Mouse (Mus musculus): ENCODE measurements at regions not wholly inside any gene's neighbourhood (a gene's known extent, or its start where the extent isn't known, plus 50 kb on each side); places are given as distances from the start of the nearest gene placed in this dataset.
"Not testable (repeated sequence)": the region's sequence is repeated elsewhere in the genome, so short reads cannot be mapped to it uniquely, and the experiment has no call there.

DNA sequence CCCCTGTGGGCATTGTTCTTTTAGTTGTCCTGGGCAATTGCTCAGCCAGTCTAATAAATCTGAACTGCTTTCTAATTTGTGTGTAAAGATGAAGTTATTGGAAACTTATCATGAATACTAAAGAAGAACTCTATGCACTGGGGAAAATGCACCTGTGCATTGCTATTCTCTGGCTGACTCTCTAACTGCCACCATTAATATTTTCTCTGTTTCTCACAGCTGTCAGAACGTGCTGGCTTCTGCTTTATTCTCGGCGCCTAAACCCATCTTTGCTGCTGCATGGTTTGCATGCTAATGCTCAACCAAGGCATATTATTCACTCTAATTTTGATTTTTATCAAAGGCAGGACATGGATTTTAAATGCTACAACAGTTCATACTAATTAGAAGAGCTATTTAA lies 128.9 kb upstream of the Gm527 start:
- DNase-seq (ENCODE audit: low read depth, low spot score): no peak

DNA sequence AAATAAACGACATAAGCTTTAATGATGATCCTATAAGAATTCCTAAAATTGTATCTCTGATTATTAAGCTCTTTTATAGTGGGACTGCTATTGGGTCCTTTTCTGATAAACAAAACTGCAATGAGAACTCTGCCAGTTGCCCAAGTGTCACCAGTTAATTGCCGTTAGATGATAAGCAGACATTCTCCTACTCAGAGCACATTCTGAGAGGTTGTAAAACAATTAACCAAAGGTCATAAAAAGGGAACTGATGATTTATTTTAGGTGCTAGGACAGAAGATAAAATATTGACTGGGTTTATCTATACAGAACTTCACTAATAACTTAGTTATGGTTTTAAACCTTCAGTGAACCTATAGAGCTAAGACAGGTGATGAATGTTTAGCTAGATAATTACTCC lies 109.2 kb upstream of the Gm527 start:
- not testable (repeated sequence) for DNase-seq (ENCODE audit: low read depth, low spot score)

DNA sequence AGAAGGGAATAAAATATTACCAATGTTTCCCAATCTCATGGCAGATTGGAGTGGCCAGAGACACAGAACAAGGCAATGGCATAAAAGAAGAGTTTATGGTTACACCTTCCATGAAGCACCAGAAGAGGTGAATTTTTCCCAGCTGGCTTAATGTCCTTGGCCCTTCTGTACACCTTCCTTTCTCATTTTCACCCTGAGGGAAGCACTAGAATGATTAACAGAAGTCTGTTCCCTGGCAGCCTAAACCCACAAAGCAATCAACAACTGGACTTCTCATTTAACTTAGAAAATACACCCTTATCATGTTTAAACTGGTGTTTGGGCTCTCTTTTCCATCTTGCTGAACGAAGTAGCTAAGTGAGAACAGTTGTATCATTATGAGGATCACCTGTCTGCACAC lies 107.6 kb upstream of the Gm527 start:
- DNase-seq (ENCODE audit: low read depth, low spot score): no peak

DNA sequence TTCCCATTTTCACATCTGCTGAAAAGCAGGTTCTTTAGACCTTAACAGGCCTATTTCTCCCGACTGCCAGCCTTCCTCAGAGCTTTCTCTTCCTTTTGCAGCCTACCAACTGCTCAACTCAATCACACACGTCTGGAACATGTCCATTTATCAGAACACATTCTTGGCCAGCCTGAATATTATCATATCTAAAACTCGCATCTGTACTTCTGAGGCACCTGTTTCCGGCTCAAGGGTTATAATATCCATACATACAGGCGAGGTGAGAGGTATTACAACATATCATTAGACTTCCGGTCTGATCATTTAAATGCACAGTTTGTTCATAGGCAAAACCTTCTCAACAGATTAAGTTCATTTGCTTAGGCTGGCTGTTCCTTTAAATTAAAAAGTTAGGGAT lies 101.8 kb upstream of the Gm527 start:
- DNase-seq (ENCODE audit: low read depth, low spot score): no peak

DNA sequence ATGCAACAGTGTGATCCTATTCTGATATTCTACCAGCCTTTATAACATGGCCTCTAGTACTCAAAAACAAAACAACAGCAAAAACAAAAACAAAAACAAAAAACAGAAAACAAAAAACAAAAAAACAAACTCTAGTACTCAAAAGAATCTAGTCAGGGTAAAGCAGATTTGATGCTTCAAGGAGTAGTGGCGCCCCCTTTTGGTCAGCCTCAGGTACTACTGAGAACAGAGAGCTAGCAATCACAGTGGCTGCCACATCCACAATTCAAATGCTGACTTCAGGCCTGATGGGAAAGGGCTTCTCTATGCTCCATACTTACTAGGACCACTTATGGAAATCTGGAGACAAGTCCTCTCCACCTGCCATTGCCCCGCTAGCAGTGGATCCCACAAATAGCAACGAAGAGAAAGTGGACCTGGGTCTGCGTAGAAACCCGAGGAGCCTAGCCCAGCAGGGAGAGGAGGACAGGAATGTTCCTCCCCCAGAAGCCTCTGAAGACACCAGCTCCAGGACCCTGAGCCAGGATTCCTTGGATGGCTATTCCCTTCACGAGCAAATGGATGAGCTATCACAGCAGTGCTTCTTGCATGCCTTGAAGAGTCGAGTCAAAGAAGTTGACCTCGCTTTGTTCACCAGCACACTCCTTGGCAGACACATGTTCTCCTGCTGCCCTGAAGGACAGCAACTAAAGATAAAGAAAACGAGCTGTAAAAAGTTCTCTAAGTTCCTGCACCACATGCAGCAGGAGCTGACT lies 100.5 kb upstream of the Gm527 start:
- peak; percentile 24 for DNase-seq (ENCODE audit: low read depth, low spot score)

DNA sequence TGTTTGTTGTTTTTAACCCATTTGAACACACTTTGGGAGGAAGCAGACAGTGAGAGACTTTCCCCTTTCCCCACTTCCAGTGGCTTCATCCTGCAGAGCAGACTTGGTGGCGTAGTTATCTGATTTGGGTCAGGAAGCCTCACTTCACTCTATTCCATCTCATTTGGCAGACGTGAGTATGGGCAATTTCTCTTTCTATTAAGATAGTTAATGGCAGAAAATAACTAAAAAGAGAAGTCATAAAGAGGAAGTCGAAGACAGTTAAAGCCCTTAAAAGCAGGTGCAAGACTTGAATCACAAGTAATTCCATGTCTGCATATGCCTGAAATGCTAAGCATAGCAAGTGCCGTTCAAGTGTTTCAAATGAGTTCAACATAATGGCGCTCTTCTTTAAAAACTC lies 97.0 kb upstream of the Gm527 start:
- no peak for DNase-seq (ENCODE audit: low read depth, low spot score)

DNA sequence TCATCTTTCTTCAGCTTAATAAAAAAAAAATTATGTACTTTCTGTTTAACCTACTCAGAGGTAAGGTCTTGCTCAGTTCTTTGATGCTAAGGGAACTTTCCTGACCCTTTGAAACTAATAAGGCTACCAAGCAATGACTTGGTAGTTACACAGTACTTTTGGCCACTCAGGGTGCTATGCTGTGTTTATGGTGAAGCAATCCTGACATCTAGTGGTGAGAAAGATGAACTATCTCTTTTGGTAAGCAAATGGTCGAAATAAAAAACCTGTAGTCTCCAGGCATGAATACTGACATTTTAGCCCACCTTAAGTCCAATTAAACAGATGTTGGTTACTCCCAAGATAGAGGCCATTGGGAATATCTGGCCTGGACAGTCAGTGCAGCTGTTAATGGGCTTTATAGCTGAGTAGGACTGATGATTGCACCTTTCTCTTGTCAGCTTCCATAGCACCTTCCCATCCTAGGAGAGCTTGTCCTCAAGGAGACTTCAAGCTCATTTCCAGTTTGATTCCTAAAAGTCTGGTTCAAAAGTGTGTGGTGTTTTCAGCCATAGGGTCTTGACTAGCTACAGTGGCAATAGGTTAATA lies 88.0 kb upstream of the Gm527 start:
- DNase-seq (ENCODE audit: low read depth, low spot score): peak; percentile 75

DNA sequence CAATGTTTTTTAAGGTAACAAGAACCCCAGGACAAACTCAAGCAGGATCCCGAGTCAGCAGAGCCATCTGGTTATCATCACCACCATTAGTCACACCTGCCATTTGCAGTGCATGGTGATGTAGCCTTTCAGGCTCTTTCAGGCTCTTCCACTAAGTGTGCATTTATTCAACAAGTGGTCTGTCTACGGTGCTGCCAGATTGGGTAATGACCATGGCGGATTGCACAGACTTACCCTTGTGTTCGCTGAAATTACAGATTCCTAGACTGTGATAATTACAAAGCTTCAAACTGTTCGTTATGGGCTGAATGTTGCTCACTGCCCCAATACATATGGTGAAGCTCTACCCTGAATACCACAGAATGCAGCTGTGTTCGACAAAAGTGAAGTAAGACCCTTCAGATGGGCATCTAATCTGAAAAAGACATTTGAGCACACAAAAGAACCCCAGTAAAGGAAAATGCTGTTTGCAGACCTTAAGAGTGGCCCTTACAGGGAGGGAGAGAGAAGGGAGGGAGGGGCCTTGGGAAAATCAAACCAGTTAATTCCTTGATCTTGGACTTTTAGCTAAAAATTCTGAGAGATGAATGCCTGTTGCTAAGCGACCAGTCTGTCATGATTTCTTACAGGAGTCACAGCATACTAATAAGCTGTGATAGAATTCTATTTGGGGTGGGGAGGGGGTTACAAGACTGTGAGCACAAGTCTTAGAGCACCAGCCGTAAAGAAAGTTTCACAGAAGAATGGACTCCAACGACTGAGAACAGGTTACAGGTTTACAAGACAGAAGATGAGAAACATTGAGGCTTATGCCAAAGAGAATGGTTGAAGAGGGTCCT lies 85.2 kb upstream of the Gm527 start:
- peak; percentile 58 for DNase-seq (ENCODE audit: low read depth, low spot score)

DNA sequence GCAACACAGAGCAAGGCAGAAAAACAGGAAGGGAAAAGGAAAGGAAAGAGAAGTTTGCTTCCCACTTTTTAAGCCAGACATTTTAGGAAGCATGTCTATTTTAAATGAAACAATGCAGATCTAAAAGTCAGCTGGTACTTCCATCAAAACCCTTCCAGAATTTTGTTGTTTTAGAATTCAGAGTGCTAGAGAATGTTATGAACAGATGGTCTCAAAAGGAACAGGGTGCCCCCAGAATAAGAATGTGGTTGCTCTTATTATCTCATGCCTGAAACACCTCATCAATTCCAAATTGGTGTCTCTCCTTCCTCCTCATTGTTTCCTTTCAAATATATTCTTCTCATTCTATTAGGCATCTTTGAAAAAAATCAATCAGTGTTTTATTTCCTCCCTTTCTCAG lies 60.0 kb upstream of the Gm527 start:
- no peak for DNase-seq (ENCODE audit: low read depth, low spot score)
